20 mouse cellular contexts compared by ENCODE assay signal in genomic region chr17:83089856-83090692, GRCm38 (mm10).
DNase-seq lines count a peak whose midpoint lies in the region; ATAC-seq lines count a peak whose summit lies in the region.
"Had no signal": no experiment of that assay in that cellular context is flagged by ENCODE, and none has a peak within 500 bp of the region (broad histone marks: within the 10 kb centered on the region; RNA-seq: fewer than 3 reads in every experiment).

No protein-coding gene starts in this region.

- intact Hi-C loops in heart, postnatal 25 days (cut with DNase I), result no loop called here

- 56% methylated on average over 10 of the region's 10 CpGs for WGBS in heart, embryonic 15.5 days
- 43% methylated on average over 10 of the region's 10 CpGs for WGBS in stomach, embryonic 16.5 days
- 83% methylated on average over 10 of the region's 10 CpGs for WGBS in neural tube, embryonic 15.5 days

- H3K36me3 ChIP-seq in heart, embryonic 15.5 days, result no peaks in the 10 kb centered on the region
- H3K36me3 ChIP-seq in stomach, embryonic 16.5 days (ENCODE audit: control insufficient read depth, insufficient read depth, low read length), result no peaks in the 10 kb centered on the region
- H3K36me3 ChIP-seq in neural tube, embryonic 15.5 days, result no peaks in the 10 kb centered on the region
- H3K36me3 ChIP-seq: G1E; hindbrain, embryonic 12.5 days; liver, embryonic 15.5 days had no signal

- no peaks in the 10 kb centered on the region for H3K9me3 ChIP-seq in heart, embryonic 15.5 days (replicated peaks)
- H3K9me3 ChIP-seq in stomach, embryonic 16.5 days (replicated peaks; ENCODE audit: control insufficient read depth, low read length), result no peaks in the 10 kb centered on the region
- no peaks in the 10 kb centered on the region for H3K9me3 ChIP-seq in neural tube, embryonic 15.5 days (replicated peaks)
- H3K9me3 ChIP-seq: hindbrain, embryonic 12.5 days had no signal

- peak; percentile 43 for DNase-seq in adrenal gland, postnatal 14 days
- DNase-seq in adrenal gland, postnatal 36 days, result no peak
- DNase-seq in heart, postnatal 25 days (ENCODE audit: low spot score), result no peak
- peak; percentile 69 for DNase-seq in adipocyte (ENCODE audit: low spot score)
- DNase-seq: adrenal gland, adult 8-10 months; cerebellum, adult 11-12 months; kidney, adult 9 months; kidney, postnatal 25 days; right cerebral cortex, postnatal 4 days; thymus, postnatal 25 days had no signal

- no peak overlapping the region for H3K27ac ChIP-seq in heart, embryonic 15.5 days
- no peak overlapping the region; the same call in 1 of the 2 replicates for H3K27ac ChIP-seq in stomach, embryonic 16.5 days (ENCODE audit: low read length)
- H3K27ac ChIP-seq in neural tube, embryonic 15.5 days (replicated peaks), result no peak overlapping the region
- H3K27ac ChIP-seq: hindbrain, embryonic 12.5 days; left cerebral cortex, adult 2 months; liver, embryonic 15.5 days had no signal

- no peaks in the 10 kb centered on the region for H3K27me3 ChIP-seq in heart, embryonic 15.5 days
- H3K27me3 ChIP-seq in stomach, embryonic 16.5 days (ENCODE audit: control insufficient read depth, insufficient read depth, low read length), result no peaks in the 10 kb centered on the region
- H3K27me3 ChIP-seq in neural tube, embryonic 15.5 days (replicated peaks), result no peaks in the 10 kb centered on the region
- H3K27me3 ChIP-seq: liver, embryonic 15.5 days had no signal

- no peak overlapping the region for H3K9ac ChIP-seq in heart, embryonic 15.5 days
- no peak overlapping the region for H3K9ac ChIP-seq in stomach, embryonic 16.5 days (ENCODE audit: low read length)
- no peak overlapping the region for H3K9ac ChIP-seq in neural tube, embryonic 15.5 days (replicated peaks)
- H3K9ac ChIP-seq: hindbrain, embryonic 12.5 days; liver, embryonic 15.5 days had no signal

- no peak overlapping the region for H3K4me3 ChIP-seq in heart, embryonic 15.5 days
- H3K4me3 ChIP-seq in stomach, embryonic 16.5 days (replicated peaks; ENCODE audit: low read length), result no peak overlapping the region
- no peak overlapping the region for H3K4me3 ChIP-seq in neural tube, embryonic 15.5 days (replicated peaks)
- H3K4me3 ChIP-seq: erythroblast, embryonic 14.5 days; hindbrain, embryonic 12.5 days; left cerebral cortex, adult 2 months; liver, embryonic 15.5 days had no signal

- 0 out of 2 replicates have a peak, but pooled peaks have one; percentile 14 for ATAC-seq in heart, embryonic 15.5 days (replicated peaks; ENCODE audit: insufficient number of reproducible peaks, insufficient read depth, low FRiP score, low read depth)
- ATAC-seq in stomach, embryonic 16.5 days (ENCODE audit: insufficient read depth, low FRiP score), result peak; percentile 71
- no peak for ATAC-seq in neural tube, embryonic 15.5 days (ENCODE audit: low FRiP score)
- ATAC-seq: forebrain, embryonic 14.5 days had no signal

- H3K4me1 ChIP-seq in heart, embryonic 15.5 days (replicated peaks), result peaks cover 4% of the 10 kb centered on the region; the same call in 1 of the 2 replicates
- H3K4me1 ChIP-seq in stomach, embryonic 16.5 days (ENCODE audit: control insufficient read depth, insufficient read depth, low read length), result peaks cover 5% of the 10 kb centered on the region; the same call in 1 of the 2 replicates
- peaks cover 6% of the 10 kb centered on the region for H3K4me1 ChIP-seq in neural tube, embryonic 15.5 days
- H3K4me1 ChIP-seq: hindbrain, embryonic 12.5 days; liver, embryonic 15.5 days had no signal

- H3K4me2 ChIP-seq in heart, embryonic 15.5 days, result no peak overlapping the region
- H3K4me2 ChIP-seq in stomach, embryonic 16.5 days (ENCODE audit: low read depth, low read length), result no peak overlapping the region
- no peak overlapping the region for H3K4me2 ChIP-seq in neural tube, embryonic 15.5 days
- H3K4me2 ChIP-seq: hindbrain, embryonic 12.5 days; liver, embryonic 15.5 days; midbrain, embryonic 11.5 days had no signal

Comparison
In these comparisons a context has a peak if more than half of its experiments do, and no peak if none do; other contexts are left out.
1. DNase-seq: peak in adrenal gland, postnatal 14 days (single experiment) and adipocyte (single experiment); none in adrenal gland, postnatal 36 days (0 of 2) and heart, postnatal 25 days (single experiment).